Mouse (Mus musculus) hindbrain, embryonic 14.5 days (tissue): ENCODE results near the gene Gm17606. TPM values are rescaled to one million over a fixed set of nuclear protein-coding genes. Genes with fewer than 3 reads are reported as not detected.

Experiments
- ATAC-seq: fragments of 200-750 bp; cut with Nextera tagmentation; 2 replicates; pipeline ENCODE4 v1.8.0; 2017; ENCODE audit warnings: moderate number of reproducible peaks, mild to moderate bottlenecking, moderate TSS enrichment, moderate library complexity; ENCODE audit not compliant: low FRiP score
- DNase-seq: peaks from one replicate; pipeline ENCODE4 v3.0.0-alpha.2; 2015; ENCODE audit warnings: low spot score
- H3K27ac ChIP-seq: fragments of 300-500 bp; sonication (generic); 2 replicates; pipeline ENCODE4 v1.5.1; 2014; ENCODE audit warnings: mild to moderate bottlenecking, moderate library complexity
- H3K27me3 ChIP-seq: fragments of 300-500 bp; sonication (generic); 2 replicates; pipeline ENCODE4 v1.6.1; 2014; ENCODE audit warnings: mild to moderate bottlenecking, low read length, mixed read lengths; ENCODE audit not compliant: control insufficient read depth, insufficient read depth
- H3K36me3 ChIP-seq: fragments of 300-500 bp; sonication (generic); replicated peaks from 2 replicates; pipeline ENCODE4 v1.6.1; 2014; ENCODE audit not compliant: control insufficient read depth, insufficient read depth
- H3K4me1 ChIP-seq: fragments of 300-500 bp; sonication (generic); replicated peaks from 2 replicates; pipeline ENCODE4 v1.6.1; 2014; ENCODE audit warnings: antibody characterized with exemption, low read length, mixed read lengths; ENCODE audit not compliant: control insufficient read depth, insufficient read depth
- H3K4me2 ChIP-seq: fragments of 300-500 bp; sonication (generic); replicated peaks from 2 replicates; pipeline ENCODE4 v1.6.1; 2014; ENCODE audit warnings: mild to moderate bottlenecking, moderate library complexity
- H3K4me3 ChIP-seq: fragments of 300-500 bp; sonication (generic); replicated peaks from 2 replicates; pipeline ENCODE4 v1.5.1; 2014; ENCODE audit warnings: mild to moderate bottlenecking, low read length
- H3K9ac ChIP-seq: fragments of 300-500 bp; sonication (generic); 2 replicates; pipeline ENCODE4 v1.6.1; 2014
- H3K9me3 ChIP-seq: fragments of 300-500 bp; sonication (generic); 2 replicates; pipeline ENCODE4 v1.6.1; 2016; ENCODE audit warnings: low read length; ENCODE audit not compliant: control insufficient read depth
- WGBS: fragments of 180-500 bp; shearing (Covaris S2); extraction: QIAGEN DNeasy Blood & Tissue Kit; methylation state at CpG from one replicate; pipeline ENCODE4 v1.1.7; 2014; 5-methylcytosine and 5-hydroxymethylcytosine counted together
- microRNA counts: library from miRNA; unstranded; fragments of <30 nt; microRNA quantifications from one replicate; lab custom pipeline; 2016
- microRNA-seq: library from miRNA; unstranded; fragments of <30 nt; microRNA quantifications from one replicate; pipeline ENCODE4, GENCODE M21; 2016
- polyA plus RNA-seq: library from polyadenylated mRNA; unstranded; fragments of >200 nt; fragmentation: Nextera tagmentation; extraction: Ambion mirVana; gene quantifications from 2 replicates; pipeline ENCODE4 v1.2.1, GENCODE M21; 2014

The Gm17606 gene
- polyA plus RNA-seq, 1 experiment from 2014 or later, result not detected

DNA sequence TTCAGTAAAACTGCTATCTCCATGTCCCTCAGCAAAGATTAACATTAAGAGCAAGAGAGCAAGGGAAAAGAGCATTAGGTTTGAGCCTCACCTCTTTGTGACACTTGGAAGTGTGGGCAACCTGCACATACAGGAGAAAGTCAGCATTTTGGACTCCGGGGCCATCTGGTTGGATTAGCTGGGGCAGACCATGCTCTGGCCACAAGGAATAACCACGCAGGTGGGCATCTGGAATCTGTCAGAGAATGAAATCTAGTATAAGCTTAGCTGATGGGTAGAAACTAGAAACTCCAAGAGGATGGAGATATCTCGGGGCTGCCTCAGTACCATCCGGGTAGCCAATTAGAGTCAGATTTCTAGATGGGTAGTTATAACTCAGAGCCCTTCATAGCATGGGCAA is 56.0 kb downstream of the Gm17606 start:
- 95% methylated on average over 4 of the region's 4 CpGs for WGBS
- Histone ChIP-seq H3K27me3 (no peaks in the 10 kb centered on the region), H3K9ac (no peak overlapping the region), H3K4me2 (no peak overlapping the region), H3K27ac (no peak overlapping the region), H3K4me3 (no peak overlapping the region), H3K4me1 (no peaks in the 10 kb centered on the region), H3K9me3 (no peaks in the 10 kb centered on the region), H3K36me3 (peaks cover 16% of the 10 kb centered on the region)
- DNase-seq, result no peak
- ATAC-seq, result no peak

MicroRNAs within 50 kb of the gene (microRNA counts, 519-probe panel; counts per million panel counts)
- not detected for microRNA mmu-miR-686 (lab: Ali Mortazavi, UCI)

Small RNA genes within 50 kb of the gene (microRNA-seq; reads per million reads assigned to microRNA genes)
- gene Mir686, result not detected
- 0.81 reads per million for gene Mir6948

Other genes with a start within 250 kb of the Gm17606 start
- 4.5 and 6.2 TPM in 2 replicates for gene Slc7a7, start 223.2 kb upstream of the Gm17606 start, polyA plus RNA-seq
- gene Mrpl52, start 214.0 kb upstream of the Gm17606 start, polyA plus RNA-seq, result 245 and 308 TPM in 2 replicates
- gene Mmp14, start 209.3 kb upstream of the Gm17606 start, polyA plus RNA-seq, result 43.6 and 47.3 TPM in 2 replicates
- gene Lrp10, start 176.8 kb upstream of the Gm17606 start, polyA plus RNA-seq, result 29.2 and 30.8 TPM in 2 replicates
- gene Rem2, start 164.9 kb upstream of the Gm17606 start, polyA plus RNA-seq, result 32.5 and 41.1 TPM in 2 replicates
- gene Prmt5, start 123.4 kb upstream of the Gm17606 start, polyA plus RNA-seq, result 90.0 and 99.7 TPM in 2 replicates
- 15.3 and 15.7 TPM in 2 replicates for gene Haus4, start 86.3 kb upstream of the Gm17606 start, polyA plus RNA-seq
- gene Ajuba, start 63.4 kb upstream of the Gm17606 start, polyA plus RNA-seq, result 3.2 and 5.0 TPM in 2 replicates
- gene 4931414P19Rik, start 35.0 kb upstream of the Gm17606 start, polyA plus RNA-seq, result 3.1 and 3.7 TPM in 2 replicates
- gene Psmb5, start 22.9 kb upstream of the Gm17606 start, polyA plus RNA-seq, result 422 and 425 TPM in 2 replicates
- 0.16 TPM in 1 of 2 replicates, not detected in the other for gene Psmb11, start 19.5 kb upstream of the Gm17606 start, polyA plus RNA-seq
- 10.5 and 12.2 TPM in 2 replicates for gene Cdh24, start 412 bp downstream of the Gm17606 start, polyA plus RNA-seq
- gene 1700123O20Rik, start 45.3 kb downstream of the Gm17606 start, polyA plus RNA-seq, result 67.1 and 71.2 TPM in 2 replicates
- 98.2 and 99.1 TPM in 2 replicates for gene Acin1, start 46.0 kb downstream of the Gm17606 start, polyA plus RNA-seq
- 0.21 and 0.29 TPM in 2 replicates for gene Gm29776, start 57.9 kb downstream of the Gm17606 start, polyA plus RNA-seq
- not detected in 2 replicates for gene Cebpe, start 71.2 kb downstream of the Gm17606 start, polyA plus RNA-seq
- gene Slc7a8, start 141.0 kb downstream of the Gm17606 start, polyA plus RNA-seq, result 9.8 and 10.7 TPM in 2 replicates
- gene Rnf212b, start 173.2 kb downstream of the Gm17606 start, polyA plus RNA-seq, result not detected in 2 replicates
- gene Homez, start 230.0 kb downstream of the Gm17606 start, polyA plus RNA-seq, result 10.7 and 10.8 TPM in 2 replicates
- gene Ppp1r3e, start 236.6 kb downstream of the Gm17606 start, polyA plus RNA-seq, result 5.0 and 5.7 TPM in 2 replicates
- 5.2 and 5.3 TPM in 2 replicates for gene Bcl2l2, start 242.4 kb downstream of the Gm17606 start, polyA plus RNA-seq
- not detected in 2 replicates for gene Gm20521, start 242.5 kb downstream of the Gm17606 start, polyA plus RNA-seq